Mouse (Mus musculus): ENCODE data around the gene 1700029I15Rik.

The 1700029I15Rik gene

GRCm38 (mm10) chr2:92373437-92373813 lies 8.9 kb upstream of the 1700029I15Rik start:
- DNase-seq (ENCODE audit: low read depth, low spot score): no peak

GRCm38 (mm10) chr2:92374514-92374913 lies 7.8 kb upstream of the 1700029I15Rik start, which contains the start of the genes Pex16 and Large2:
Gene Pex16 (plus strand): TSS chr2:92374676.
Gene Large2 (minus strand): TSS chr2:92374869.
- DNase-seq (ENCODE audit: low read depth, low spot score): peak; percentile 78

GRCm38 (mm10) chr2:92375099-92375623 lies 7.2 kb upstream of the 1700029I15Rik start:
- DNase-seq (ENCODE audit: low read depth, low spot score): peak; percentile 99

- DNase-seq (ENCODE audit: low read depth, low spot score): no peak
Observed at GRCm38 (mm10) chr2:92375788-92376187, 6.5 kb upstream of the 1700029I15Rik start.

- no peak for DNase-seq (ENCODE audit: low read depth, low spot score)
Observed at GRCm38 (mm10) chr2:92376300-92376699, 6.0 kb upstream of the 1700029I15Rik start.

GRCm38 (mm10) chr2:92377320-92377719 lies 5.0 kb upstream of the 1700029I15Rik start:
- DNase-seq (ENCODE audit: low read depth, low spot score): no peak

- no peak for DNase-seq (ENCODE audit: low read depth, low spot score)
Observed at GRCm38 (mm10) chr2:92379783-92380494, 2.4 kb upstream of the 1700029I15Rik start.

- DNase-seq (ENCODE audit: low read depth, low spot score): no peak
Observed at GRCm38 (mm10) chr2:92380495-92381050, 1.8 kb upstream of the 1700029I15Rik start.

- DNase-seq (ENCODE audit: low read depth, low spot score): no peak
Observed at GRCm38 (mm10) chr2:92381161-92381560, 1.2 kb upstream of the 1700029I15Rik start.

GRCm38 (mm10) chr2:92382759-92383158 lies 421 bp downstream of the 1700029I15Rik start:
- no peak for DNase-seq (ENCODE audit: low read depth, low spot score)

GRCm38 (mm10) chr2:92384101-92384500 lies 1.8 kb downstream of the 1700029I15Rik start:
- DNase-seq (ENCODE audit: low read depth, low spot score): no peak

- DNase-seq (ENCODE audit: low read depth, low spot score): no peak
Observed at GRCm38 (mm10) chr2:92385113-92386051, 3.0 kb downstream of the 1700029I15Rik start.

GRCm38 (mm10) chr2:92386821-92387570 lies 4.7 kb downstream of the 1700029I15Rik start:
- DNase-seq (ENCODE audit: low read depth, low spot score): no peak

GRCm38 (mm10) chr2:92387646-92388045 lies 5.3 kb downstream of the 1700029I15Rik start:
- no peak for DNase-seq (ENCODE audit: low read depth, low spot score)

- no peak for DNase-seq (ENCODE audit: low read depth, low spot score)
Observed at GRCm38 (mm10) chr2:92388081-92388517, 5.8 kb downstream of the 1700029I15Rik start.

- peak; percentile 99 for DNase-seq (ENCODE audit: low read depth, low spot score)
Observed at GRCm38 (mm10) chr2:92388891-92389641, 6.7 kb downstream of the 1700029I15Rik start.

- no peak for DNase-seq (ENCODE audit: low read depth, low spot score)
Observed at GRCm38 (mm10) chr2:92389645-92390044, 7.3 kb downstream of the 1700029I15Rik start.

GRCm38 (mm10) chr2:92390206-92390930 lies 8.0 kb downstream of the 1700029I15Rik start:
- DNase-seq (ENCODE audit: low read depth, low spot score): no peak

- DNase-seq (ENCODE audit: low read depth, low spot score): no peak
Observed at GRCm38 (mm10) chr2:92391116-92391515, 8.8 kb downstream of the 1700029I15Rik start.

Measured in R1 (cell line).